ENCODE assay signal across 30 mouse cellular contexts in genomic region chr1:59565804-59566203, GRCm38 (mm10). TPM values are rescaled to one million over a fixed set of nuclear protein-coding genes. Genes with fewer than 3 reads are reported as not detected.
DNase-seq lines count a peak whose midpoint lies in the region; ATAC-seq and TF ChIP-seq lines count a peak whose summit lies in the region.
"Had no signal": no experiment of that assay in that cellular context is flagged by ENCODE, and none has a peak within 500 bp of the region (broad histone marks: within the 10 kb centered on the region; RNA-seq: fewer than 3 reads in every experiment).

No protein-coding gene starts in this region.

- H3K4me1 ChIP-seq in embryonic facial prominence, embryonic 13.5 days, result peaks cover 28% of the 10 kb centered on the region
- peaks cover 17% of the 10 kb centered on the region for H3K4me1 ChIP-seq in embryonic facial prominence, embryonic 10.5 days
- H3K4me1 ChIP-seq in stomach, postnatal 0 days (replicated peaks; ENCODE audit: control insufficient read depth, insufficient read depth), result no peaks in the 10 kb centered on the region; the same call in 1 of the 2 replicates
- no peaks in the 10 kb centered on the region for H3K4me1 ChIP-seq in hindbrain, embryonic 11.5 days (replicated peaks; ENCODE audit: control insufficient read depth, insufficient read depth, low read length)
- H3K4me1 ChIP-seq: liver, embryonic 13.5 days had no signal

- H3K9me3 ChIP-seq in embryonic facial prominence, embryonic 13.5 days, result 0 out of 2 replicates have a peak, but pooled peaks cover 3% of the 10 kb centered on the region
- peaks cover 5% of the 10 kb centered on the region; the same call in 1 of the 2 replicates for H3K9me3 ChIP-seq in embryonic facial prominence, embryonic 10.5 days
- no peaks in the 10 kb centered on the region for H3K9me3 ChIP-seq in stomach, postnatal 0 days (ENCODE audit: control insufficient read depth, low read length)
- H3K9me3 ChIP-seq in hindbrain, embryonic 11.5 days (ENCODE audit: control insufficient read depth, low read length), result no peaks in the 10 kb centered on the region
- H3K9me3 ChIP-seq: liver, embryonic 13.5 days had no signal

- no peak overlapping the region for H3K4me3 ChIP-seq in embryonic facial prominence, embryonic 13.5 days
- no peak overlapping the region for H3K4me3 ChIP-seq in embryonic facial prominence, embryonic 10.5 days
- H3K4me3 ChIP-seq in stomach, postnatal 0 days (ENCODE audit: low read depth, low read length), result no peak overlapping the region
- H3K4me3 ChIP-seq in hindbrain, embryonic 11.5 days (ENCODE audit: low read depth, low read length), result no peak overlapping the region
- H3K4me3 ChIP-seq: forebrain, embryonic 13.5 days; liver, embryonic 13.5 days had no signal

- H3K4me2 ChIP-seq in embryonic facial prominence, embryonic 13.5 days, result no peak overlapping the region
- H3K4me2 ChIP-seq in stomach, postnatal 0 days (replicated peaks; ENCODE audit: low read depth), result no peak overlapping the region
- no peak overlapping the region for H3K4me2 ChIP-seq in hindbrain, embryonic 11.5 days (replicated peaks; ENCODE audit: low read depth, low read length)
- H3K4me2 ChIP-seq: forebrain, embryonic 13.5 days; heart, embryonic 11.5 days; hindbrain, embryonic 14.5 days; liver, embryonic 13.5 days; lung, embryonic 14.5 days; midbrain, embryonic 11.5 days had no signal

- no peak overlapping the region for H3K9ac ChIP-seq in embryonic facial prominence, embryonic 13.5 days
- no peak overlapping the region for H3K9ac ChIP-seq in stomach, postnatal 0 days (ENCODE audit: low read length)
- H3K9ac ChIP-seq in hindbrain, embryonic 11.5 days (ENCODE audit: low read depth, low read length), result no peak overlapping the region
- H3K9ac ChIP-seq: forebrain, embryonic 13.5 days; hindbrain, embryonic 14.5 days; liver, embryonic 13.5 days; lung, embryonic 14.5 days had no signal

- no peaks in the 10 kb centered on the region for H3K27me3 ChIP-seq in embryonic facial prominence, embryonic 13.5 days
- H3K27me3 ChIP-seq in embryonic facial prominence, embryonic 10.5 days (replicated peaks; ENCODE audit: low read depth, poor library complexity, severe bottlenecking), result no peaks in the 10 kb centered on the region
- H3K27me3 ChIP-seq in stomach, postnatal 0 days (ENCODE audit: control insufficient read depth, insufficient read depth, low read length), result no peaks in the 10 kb centered on the region
- no peaks in the 10 kb centered on the region for H3K27me3 ChIP-seq in hindbrain, embryonic 11.5 days (ENCODE audit: control insufficient read depth, insufficient read depth, low read length)
- H3K27me3 ChIP-seq: CH12.LX; forebrain, embryonic 13.5 days; liver, embryonic 13.5 days had no signal

- no peak overlapping the region for H3K27ac ChIP-seq in embryonic facial prominence, embryonic 13.5 days
- no peak overlapping the region; the same call in 1 of the 2 replicates for H3K27ac ChIP-seq in embryonic facial prominence, embryonic 10.5 days (replicated peaks)
- H3K27ac ChIP-seq in stomach, postnatal 0 days (replicated peaks), result no peak overlapping the region
- no peak overlapping the region for H3K27ac ChIP-seq in hindbrain, embryonic 11.5 days (ENCODE audit: low read depth, low read length)
- H3K27ac ChIP-seq: forebrain, embryonic 13.5 days; hindbrain, embryonic 14.5 days; liver, embryonic 13.5 days had no signal

- TF ChIP-seq CTCF in stomach, postnatal 0 days (IDR thresholded peaks at IDR 0.05; ENCODE audit: low read depth), result no peak

- ATAC-seq in embryonic facial prominence, embryonic 13.5 days (ENCODE audit: insufficient number of reproducible peaks, insufficient read depth, low FRiP score, low TSS enrichment, low read depth), result 0 out of 2 replicates have a peak, but pooled peaks have one; percentile 21
- peak; percentile 86 for ATAC-seq in granulocyte monocyte progenitor cell, adult 5-6 weeks (replicated peaks; ENCODE audit: poor library complexity, severe bottlenecking)
- peak; percentile 54; the same call in 1 of the 2 replicates for ATAC-seq in stomach, postnatal 0 days (ENCODE audit: low FRiP score, low TSS enrichment)
- ATAC-seq in hindbrain, embryonic 11.5 days (ENCODE audit: low FRiP score), result no peak
- ATAC-seq: forebrain, embryonic 13.5 days; midbrain, embryonic 16.5 days had no signal

- TF ChIP-seq EP300 in stomach, postnatal 0 days (optimal IDR thresholded peaks at IDR 0.05), result no peak

- WGBS in embryonic facial prominence, embryonic 13.5 days, result 86% methylated on average over 5 of the region's 5 CpGs
- 87% methylated on average over 5 of the region's 5 CpGs for WGBS in embryonic facial prominence, embryonic 10.5 days
- WGBS in stomach, postnatal 0 days, result 63% methylated on average over 5 of the region's 5 CpGs
- WGBS in hindbrain, embryonic 11.5 days, result 82% methylated on average over 5 of the region's 5 CpGs

- no peaks in the 10 kb centered on the region for H3K36me3 ChIP-seq in embryonic facial prominence, embryonic 13.5 days
- no peaks in the 10 kb centered on the region; the same call in 1 of the 2 replicates for H3K36me3 ChIP-seq in embryonic facial prominence, embryonic 10.5 days (replicated peaks)
- no peaks in the 10 kb centered on the region for H3K36me3 ChIP-seq in stomach, postnatal 0 days (ENCODE audit: control insufficient read depth, insufficient read depth, low read length)
- no peaks in the 10 kb centered on the region for H3K36me3 ChIP-seq in hindbrain, embryonic 11.5 days (ENCODE audit: control insufficient read depth, insufficient read depth, low read length)
- H3K36me3 ChIP-seq: liver, embryonic 13.5 days had no signal

- no peak for DNase-seq in embryonic facial prominence, embryonic 10.5 days (ENCODE audit: low spot score)
- DNase-seq in urinary bladder, postnatal 14 days (ENCODE audit: low spot score), result peak; percentile 30
- DNase-seq in urinary bladder, adult 2 months (ENCODE audit: low spot score), result no peak
- no peak for DNase-seq in stomach, postnatal 0 days (ENCODE audit: low spot score)
- DNase-seq in heart, adult 18-20 months, result no peak
- DNase-seq in hindbrain, embryonic 11.5 days (ENCODE audit: low spot score), result no peak
- DNase-seq: adrenal gland, postnatal 10 days; cerebellum, adult 11 months; gastrocnemius, postnatal 14 days; heart, adult 11 months; heart, postnatal 36 days; kidney, adult 11 months; kidney, postnatal 14 days; layer of hippocampus, adult 9-11 months; liver, embryonic 13.5 days; lung, embryonic 14.5 days; lung, postnatal 14 days; right cerebral cortex, adult 18-20 months; spleen, adult 18-20 months; thymus, adult 18-20 months had no signal

RNA-seq across cellular contexts. Expression of gene Gm973, which starts 49.7 kb away (rescaled TPM):
- 2.7 and 2.8 TPM in 2 replicates for polyA plus RNA-seq in embryonic facial prominence, embryonic 13.5 days (2015; fragmentation: Nextera tagmentation; extraction: Ambion mirVana)
- 1.2 and 3.6 TPM in 2 replicates for polyA plus RNA-seq in embryonic facial prominence, embryonic 10.5 days (2016; fragmentation: Nextera tagmentation; extraction: Ambion mirVana)
- 31.4 and 38.5 TPM in 2 replicates for polyA plus RNA-seq in urinary bladder, adult 2 months (2012; rRNA removed)
- total RNA-seq in granulocyte monocyte progenitor cell, adult 5-6 weeks (2014; fragmentation: Nextera tagmentation), result 0.41 and 2.8 TPM in 2 replicates
- not detected in 2 replicates for total RNA-seq in granulocyte monocyte progenitor cell, adult 5-6 weeks (2017)
- polyA plus RNA-seq in stomach, postnatal 0 days (2015; fragmentation: Nextera tagmentation; extraction: Ambion mirVana), result 0.51 and 1.2 TPM in 2 replicates
- total RNA-seq in heart, adult 18-20 months (2021), result under 1 TPM in 1 of 2 experiments, not detected in 1; 0.85 TPM
- 7.7 and 9.5 TPM in 2 replicates for polyA plus RNA-seq in hindbrain, embryonic 11.5 days (2014; fragmentation: Nextera tagmentation; extraction: Ambion mirVana)
- total RNA-seq: neutrophil, adult 5-6 weeks had no signal
- polyA plus RNA-seq: activated CD4-positive, CD25-positive, alpha-beta regulatory T cell, adult 4 months; lung, embryonic 14.5 days had no signal
